Mouse (Mus musculus) mature B cell (primary cell): ENCODE data around the gene Rara.
"Not testable (repeated sequence)": the region's sequence is repeated elsewhere in the genome, so short reads cannot be mapped to it uniquely, and the experiment has no call there.

ENCODE experiments used
- in situ Hi-C: fragments of 300-500 bp; cut with MboI; formaldehyde crosslinking; loops from 2 replicates; pipeline ENCODE4 v1.14.3; 2019

Rara gene

DNA sequence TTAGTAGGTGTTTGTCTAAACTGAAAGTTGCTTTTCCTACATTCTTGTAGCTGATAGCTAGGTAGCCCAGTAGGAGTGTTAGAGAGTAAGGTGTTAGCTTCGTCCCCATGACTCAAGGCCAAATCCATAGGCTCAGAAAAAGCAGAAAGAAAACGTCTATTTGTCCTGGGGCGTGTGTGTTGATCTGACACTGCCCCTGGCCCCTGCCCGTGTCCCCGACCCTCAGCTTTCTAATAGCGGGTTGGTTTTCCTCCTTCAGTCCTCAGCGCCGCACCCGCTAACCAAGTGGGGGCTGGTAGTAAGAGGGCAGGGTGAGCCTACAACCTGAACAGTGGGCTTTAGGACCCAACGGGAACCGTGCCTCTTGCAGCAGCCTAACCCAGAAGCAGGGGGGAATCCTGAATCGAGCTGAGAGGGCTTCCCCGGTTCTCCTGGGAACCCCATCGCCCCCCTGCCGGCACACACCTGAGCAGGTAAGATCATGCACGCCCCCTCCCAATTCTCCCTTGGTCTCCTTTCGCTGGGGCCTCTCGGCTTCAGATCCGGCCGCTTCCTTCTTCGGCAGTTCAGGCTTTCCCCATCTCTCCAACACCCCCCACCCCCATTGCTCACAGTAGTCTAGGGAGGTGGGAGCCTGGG lies at the start of gene Rara:
Gene Rara, plus strand, starts transcription at position 381 of the 639 bp plus-strand sequence.
- in situ Hi-C loops = loop anchor here (10.0 kb wide), 1 partner anchor 187 kb away; no protein-coding TSS in a partner anchor

DNA sequence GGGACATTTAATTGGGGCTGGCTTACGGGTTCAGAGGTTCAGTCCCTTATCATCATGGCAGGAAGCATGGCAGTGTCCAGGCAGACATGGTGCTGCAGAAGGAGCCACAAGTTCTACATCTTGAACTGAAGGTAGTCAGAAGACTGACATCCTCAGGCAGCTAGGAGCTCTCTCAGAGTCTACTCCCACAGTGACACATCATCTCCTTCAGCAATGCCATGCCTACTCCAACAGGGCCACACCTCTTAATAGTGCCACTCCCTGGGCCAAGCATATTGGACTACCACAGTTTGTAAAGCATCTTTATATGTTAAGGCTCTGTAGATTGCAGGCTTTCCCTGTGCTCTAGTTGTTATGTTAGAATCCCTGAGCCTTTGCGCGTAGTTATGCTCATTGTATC lies 39.9 kb upstream of the Rara start:
- in situ Hi-C loops = no loop called here

DNA sequence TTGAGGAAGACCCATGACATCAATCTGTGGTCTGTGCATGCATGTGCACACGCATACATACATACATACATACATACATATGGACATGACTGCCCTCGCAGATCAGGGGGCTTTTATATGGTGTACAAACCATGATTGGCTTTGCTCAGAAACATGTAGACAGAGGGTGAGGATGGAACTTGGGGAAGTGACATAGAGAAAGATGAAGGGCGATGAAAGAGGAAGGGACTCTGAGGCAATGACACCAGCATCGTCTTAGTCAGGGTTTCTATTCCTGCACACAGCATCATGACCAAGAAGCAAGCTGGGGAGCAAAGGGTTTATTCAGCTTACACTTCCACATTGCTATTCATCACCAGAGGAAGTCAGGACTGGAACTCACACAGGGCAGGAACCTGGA lies 38.5 kb upstream of the Rara start:
- in situ Hi-C loops = no loop called here

DNA sequence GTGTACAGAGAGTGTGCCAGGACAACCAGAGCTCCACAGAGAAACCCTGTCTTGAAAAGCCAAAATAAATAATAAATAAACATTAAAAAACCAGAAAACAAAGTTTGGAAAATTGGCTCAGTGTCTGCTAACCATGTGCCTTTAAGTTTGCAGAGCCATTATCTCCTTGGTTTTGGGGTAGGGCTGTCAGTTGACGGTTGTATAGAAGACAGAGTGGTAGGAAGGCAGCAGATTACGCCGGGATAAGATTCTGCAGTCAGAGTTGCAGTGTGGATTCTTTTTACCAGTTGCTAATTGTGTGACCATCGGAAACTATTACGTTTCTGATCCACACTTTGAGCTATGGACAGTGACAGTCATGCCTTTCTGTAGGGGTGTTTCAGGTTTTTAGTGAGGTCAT lies 37.6 kb upstream of the Rara start:
- in situ Hi-C loops = no loop called here

DNA sequence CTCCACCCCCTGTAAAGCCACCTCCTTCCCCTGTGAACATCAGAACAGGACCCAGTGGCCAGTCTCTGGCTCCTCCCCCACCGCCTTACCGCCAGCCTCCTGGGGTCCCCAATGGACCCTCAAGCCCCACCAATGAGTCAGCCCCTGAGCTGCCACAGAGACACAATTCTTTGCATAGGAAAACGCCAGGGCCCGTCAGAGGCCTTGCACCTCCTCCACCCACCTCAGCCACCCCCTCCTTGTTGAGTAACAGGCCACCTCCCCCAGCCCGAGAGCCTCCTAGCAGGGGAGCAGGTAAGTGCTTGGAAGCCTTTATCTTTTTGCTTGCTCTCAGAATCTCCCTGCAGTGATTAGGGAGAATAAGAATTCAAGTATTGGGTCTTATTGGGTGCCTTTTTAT lies 35.2 kb upstream of the Rara start:
- in situ Hi-C loops = no loop called here

DNA sequence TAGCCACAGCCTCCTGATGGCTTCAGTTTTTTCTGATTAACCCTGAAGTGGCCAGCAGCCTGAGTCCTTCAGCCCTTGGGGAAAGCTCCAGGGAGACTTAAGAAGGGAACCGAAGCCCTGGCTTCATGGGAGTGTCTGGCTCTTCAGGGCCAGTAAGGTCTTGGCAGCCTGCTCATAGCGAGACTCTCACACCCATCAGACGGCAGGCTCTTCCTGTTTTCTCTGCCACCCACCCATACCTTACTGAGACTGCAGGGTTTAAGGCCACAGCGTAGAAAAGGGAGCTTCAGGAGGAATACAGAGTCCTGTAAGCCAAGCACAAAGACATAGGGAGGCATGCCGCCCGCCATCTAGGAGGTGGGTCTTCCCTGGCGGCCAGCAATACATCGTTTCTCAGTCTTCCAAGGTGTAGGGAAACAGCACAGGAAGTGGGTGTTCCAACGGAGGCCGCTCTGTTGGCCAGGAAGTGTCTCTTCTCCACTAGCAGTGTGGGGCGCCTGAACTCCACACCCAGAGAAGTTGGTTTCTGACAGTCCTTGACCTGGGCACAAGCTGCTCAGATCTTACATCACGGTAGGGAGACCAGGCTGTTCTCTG lies 27.0 kb upstream of the Rara start:
- in situ Hi-C loops = no loop called here

DNA sequence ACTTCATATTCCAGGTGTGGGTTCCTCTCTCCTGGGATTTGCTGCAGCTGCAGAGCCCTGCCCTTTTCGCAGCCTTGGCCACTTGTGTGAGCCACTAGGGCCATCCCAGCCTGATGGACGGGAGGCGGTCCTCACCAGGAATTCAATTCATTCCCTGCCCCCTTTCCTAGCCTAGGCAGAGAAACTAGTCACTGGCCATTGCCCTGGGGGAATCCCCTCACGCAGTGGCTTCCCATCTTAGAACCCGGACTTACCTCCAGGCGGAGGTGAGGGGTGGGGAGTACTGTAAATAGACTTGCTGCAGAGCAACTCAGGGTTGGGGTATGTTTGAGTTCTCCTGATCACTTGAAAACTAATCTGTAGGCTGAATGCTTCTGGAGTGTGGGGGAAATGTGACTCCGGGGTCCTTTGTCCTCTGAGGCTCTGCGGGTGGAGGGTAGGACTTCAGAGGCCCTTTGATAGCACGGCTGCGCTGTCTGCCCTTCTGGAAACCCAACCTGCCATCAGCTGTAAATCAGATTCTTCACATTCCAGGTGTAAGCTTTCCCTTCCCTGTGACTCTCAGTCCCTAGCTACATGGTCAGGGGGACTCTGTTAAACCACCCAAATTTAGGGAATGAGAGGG lies 24.9 kb upstream of the Rara start:
- in situ Hi-C loops = no loop called here

DNA sequence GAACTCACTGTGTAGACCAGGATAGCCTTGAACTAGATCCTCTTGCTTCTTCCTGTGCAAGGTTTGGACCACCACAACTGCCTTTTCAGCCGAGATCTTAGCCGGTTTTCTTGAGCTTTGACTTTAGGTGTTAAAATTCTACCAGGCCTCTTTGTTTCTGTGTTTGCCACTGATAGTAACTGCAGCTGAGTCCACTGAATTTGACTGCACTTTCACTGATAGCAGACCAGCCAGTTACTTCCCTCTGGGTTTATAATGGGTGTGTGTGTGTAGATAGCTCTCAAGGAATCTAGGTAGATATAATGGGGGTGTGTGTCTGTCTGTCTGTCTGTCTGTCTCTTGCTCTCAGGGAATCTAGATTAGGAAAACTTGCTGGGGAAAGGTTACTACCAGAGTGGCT lies 23.0 kb upstream of the Rara start:
- in situ Hi-C loops = no loop called here

DNA sequence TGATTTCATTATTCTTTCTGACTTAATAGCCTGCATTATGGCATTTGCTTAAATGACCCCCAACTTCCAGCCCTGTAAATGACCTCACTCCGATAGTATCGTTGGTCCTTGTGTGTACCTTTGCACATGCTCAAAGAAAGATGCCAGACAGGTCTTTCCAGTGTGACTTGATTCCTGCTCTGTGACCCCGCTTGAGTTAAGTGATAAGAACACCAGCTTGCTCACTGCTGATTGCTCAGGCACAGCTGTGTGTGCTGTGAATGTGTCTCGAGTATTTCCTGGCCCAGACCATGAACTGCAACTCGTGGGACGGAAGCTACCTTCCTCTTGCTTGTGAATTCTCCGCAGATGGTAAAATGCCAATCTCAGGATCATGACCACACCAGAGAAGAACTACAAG lies 22.6 kb upstream of the Rara start:
- in situ Hi-C loops = no loop called here

DNA sequence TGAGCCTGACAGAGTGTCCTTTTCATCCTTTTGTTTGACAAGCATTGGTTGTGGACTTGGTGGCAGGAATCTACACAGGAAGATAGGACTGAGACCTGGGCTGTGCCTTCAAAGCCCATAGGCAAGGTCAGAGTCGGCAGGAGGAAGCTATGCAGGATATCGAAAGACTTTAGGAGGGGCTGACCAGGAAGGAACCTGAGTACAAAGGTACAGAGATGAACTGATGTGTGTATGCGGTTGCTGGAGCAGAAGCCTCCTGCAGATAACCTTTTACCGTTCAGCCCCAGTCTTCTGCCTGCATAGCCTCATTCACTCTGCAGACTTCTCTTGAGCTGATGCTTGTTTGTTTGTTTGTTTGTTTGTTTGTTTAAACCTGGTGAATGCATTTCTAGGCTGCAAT lies 22.0 kb upstream of the Rara start:
- in situ Hi-C loops = no loop called here

DNA sequence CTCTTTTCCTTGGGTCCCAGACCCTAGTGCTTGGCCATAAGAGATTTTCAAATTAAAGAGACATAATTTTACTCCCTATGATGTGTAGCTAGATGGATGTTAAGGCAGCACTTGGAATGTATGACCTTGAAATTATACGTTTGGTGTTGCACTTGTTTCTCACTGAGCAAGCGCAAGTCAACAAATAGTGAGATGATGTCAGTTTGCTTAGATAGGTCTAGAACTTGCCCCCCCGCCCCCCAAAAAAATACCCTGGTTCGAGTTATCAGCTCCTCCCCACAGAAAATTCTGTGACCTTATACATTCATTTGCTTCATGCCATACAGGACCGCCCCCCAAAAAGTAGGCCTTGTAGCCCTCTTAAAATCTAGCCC lies 20.6 kb upstream of the Rara start:
- in situ Hi-C loops = no loop called here

DNA sequence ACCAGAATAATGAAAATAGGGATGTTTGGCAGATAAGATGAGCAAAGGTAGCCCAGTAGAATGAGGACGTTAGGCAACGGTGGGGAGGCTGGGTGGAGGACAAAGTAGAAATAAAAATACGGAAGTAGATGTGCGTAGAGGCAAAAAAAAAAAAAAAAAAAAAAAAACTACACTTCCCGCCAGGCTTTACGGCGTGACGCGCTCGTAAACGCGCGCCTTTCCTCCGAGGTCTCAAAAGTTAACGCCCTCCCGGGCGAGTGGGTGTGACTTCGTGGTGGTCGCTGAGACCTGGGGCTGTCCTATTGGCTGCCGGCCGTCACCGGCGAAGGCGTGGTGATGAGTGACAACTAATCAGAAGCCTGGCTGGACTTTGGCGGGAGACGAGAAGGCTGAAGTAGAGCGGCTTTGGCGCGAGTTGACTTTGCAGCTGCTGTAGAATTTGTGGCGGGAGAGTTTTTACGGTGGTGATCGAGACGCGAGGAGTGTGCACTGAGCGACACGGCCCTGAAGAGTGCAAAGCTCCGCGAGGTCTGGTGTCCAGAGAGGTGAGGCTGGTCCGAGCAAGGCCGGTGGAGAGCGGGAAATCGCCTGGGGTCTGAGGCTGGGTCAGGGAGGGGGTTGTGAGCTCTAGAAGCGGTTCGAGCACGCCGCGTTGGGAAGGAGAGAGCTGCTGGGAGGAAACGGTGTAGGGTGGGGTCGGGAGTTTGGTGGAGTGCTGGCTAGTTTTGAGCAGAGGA lies 20.0 kb upstream of the Rara start, which contains the start of gene Cdc6:
Gene Cdc6, plus strand, starts transcription at position 365 of the 737 bp plus-strand sequence.
- in situ Hi-C loops = no loop called here

DNA sequence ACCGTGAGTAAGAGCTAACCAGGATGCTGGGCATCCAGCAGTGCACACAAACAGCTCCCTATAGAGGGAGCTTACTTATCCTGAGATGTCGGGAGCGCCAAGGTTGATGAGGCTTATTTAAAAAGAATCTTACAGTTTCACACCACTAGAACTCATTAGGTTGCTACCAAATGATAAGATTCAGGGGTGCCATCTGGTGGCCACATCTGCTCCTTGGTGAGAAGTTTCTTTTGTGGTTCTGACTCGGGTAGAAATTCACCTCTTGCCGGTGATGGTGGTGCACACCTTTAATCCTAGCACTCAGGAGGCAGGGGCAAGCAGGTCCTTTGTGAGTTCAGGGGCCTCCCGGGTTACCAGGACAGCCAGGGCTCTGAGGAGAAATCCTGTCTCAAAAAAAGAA lies 18.0 kb upstream of the Rara start:
- in situ Hi-C loops = loop anchor here (5.0 kb wide), 1 partner anchor 47 kb away; the partner anchor contains the start of gene Wipf2

DNA sequence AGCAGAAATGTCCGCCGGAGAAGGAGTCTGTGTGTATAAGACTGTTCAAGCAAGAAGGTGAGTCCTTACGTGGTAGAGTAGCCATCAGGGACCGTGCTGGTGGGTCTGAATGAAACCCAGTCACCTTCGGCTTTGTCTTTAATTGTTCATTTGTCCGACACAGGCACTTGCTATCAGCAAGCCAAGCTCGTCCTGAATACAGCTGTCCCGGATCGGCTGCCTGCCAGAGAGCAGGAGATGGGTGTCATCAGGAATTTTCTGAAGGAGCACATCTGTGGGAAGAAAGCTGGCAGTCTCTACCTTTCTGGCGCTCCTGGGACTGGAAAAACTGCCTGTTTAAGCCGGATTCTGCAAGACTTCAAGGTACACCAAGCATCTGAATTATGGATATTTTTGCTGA lies 17.2 kb upstream of the Rara start:
- in situ Hi-C loops = loop anchor here (5.0 kb wide), 1 partner anchor 48 kb away; the partner anchor contains the start of gene Wipf2

DNA sequence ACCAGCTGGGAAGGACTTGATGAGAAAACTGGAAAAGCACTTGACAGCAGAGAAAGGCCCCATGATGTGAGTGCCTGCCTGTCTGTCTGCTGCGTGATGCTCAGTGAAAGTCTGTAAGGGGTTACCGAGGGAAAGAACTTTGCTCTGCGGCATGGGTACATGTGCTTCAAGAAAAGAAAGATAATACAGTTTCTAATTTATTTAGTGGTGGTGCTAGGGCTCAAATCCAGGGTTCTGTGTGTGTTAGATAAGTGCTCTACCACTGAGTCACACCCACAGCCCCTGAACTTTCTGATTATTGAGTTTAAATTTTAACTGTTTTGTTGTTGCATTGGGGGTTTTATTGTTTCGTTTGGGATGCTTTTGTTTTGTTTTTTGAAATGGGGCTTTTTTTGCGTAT lies 16.1 kb upstream of the Rara start:
- in situ Hi-C loops = loop anchor here (5.0 kb wide), 1 partner anchor 49 kb away; the partner anchor contains the start of gene Wipf2

DNA sequence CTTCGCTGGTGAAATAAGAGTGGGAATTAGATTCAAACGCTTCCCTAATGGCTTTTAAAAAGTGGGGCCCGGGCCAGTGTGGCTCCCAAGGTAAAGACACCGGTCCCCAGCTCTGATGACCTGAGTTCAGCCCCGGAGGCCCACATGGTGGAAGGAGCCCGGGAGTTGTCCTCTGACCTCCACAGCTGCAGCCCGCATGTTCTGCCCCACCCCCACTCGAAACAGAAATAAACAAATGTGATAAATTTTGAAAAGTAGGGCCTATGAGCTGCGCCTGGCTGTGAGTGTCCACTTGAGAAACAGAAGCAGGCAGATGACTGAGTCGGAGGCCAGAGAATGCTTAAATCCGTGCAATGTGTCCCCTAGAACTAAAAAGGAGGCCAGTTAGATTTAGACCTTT lies 13.4 kb upstream of the Rara start:
- in situ Hi-C loops = loop anchor here (5.0 kb wide), 1 partner anchor 52 kb away; the partner anchor contains the start of gene Wipf2

DNA sequence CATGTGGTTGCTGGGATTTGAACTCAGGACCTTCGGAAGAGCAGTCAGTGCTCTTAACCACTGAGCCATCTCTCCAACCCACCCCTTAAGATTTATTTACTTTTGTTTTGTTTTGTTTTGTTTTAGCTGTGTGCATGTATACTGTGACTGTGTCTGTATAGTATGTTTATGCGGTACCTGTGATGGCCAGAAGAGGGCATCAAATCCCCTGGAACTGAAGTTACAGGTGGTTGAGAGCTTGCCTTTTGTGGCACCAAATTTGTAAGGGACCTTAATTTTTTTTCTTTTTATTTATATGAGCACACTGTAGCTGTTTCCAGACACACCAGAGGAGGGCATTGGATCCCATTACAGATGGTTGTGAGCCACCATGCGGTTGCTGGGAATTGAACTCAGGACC lies 11.2 kb upstream of the Rara start:
- in situ Hi-C loops = not testable (repeated sequence)

DNA sequence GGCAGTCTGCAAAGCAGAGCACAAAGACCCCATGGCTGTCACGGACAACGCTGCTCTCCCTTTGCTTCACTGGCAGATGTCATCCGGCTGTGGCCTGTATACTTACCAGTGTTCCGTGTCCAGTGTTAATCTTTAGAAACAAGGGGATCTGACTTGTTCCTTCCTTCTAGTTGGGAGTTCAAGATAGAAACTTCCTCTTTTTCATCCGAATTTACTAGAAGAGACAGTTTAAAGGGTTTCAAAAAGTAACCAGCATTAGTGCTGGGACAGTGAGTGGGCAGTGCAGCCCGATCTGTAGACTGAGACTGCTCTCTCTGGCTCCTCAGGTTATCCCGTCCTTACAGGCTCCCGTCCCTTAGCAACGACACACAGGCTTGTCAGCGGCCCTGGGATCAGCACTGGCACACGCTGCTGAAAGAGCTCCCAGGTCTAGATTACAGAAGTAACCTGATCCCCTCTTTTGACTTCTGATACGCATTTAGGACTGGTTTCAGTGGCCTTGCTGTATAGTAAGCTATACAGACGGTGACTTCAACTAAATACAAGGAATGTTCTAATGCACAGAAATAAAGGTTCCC lies 10.1 kb upstream of the Rara start:
- in situ Hi-C loops = no loop called here

DNA sequence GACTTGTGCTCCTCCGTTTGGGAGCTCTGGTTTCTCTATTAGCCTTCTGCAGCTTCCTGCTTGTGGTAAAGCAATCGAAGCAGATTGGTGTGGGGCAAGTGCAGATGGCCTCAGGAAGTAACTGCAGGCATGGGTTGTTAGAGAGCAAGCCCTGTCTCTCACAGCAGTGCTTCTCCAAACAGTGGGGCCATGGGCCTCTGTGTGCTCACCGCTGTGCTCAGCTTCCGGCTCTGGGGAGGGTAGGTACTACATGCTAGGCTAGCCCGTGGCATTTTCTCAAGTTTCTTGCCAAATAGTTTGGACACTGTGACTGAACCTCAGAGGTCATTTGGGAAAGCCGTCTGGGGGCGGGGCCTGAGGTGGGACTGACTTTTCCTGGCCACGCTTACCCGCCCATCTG lies 9.4 kb upstream of the Rara start:
- in situ Hi-C loops = no loop called here

DNA sequence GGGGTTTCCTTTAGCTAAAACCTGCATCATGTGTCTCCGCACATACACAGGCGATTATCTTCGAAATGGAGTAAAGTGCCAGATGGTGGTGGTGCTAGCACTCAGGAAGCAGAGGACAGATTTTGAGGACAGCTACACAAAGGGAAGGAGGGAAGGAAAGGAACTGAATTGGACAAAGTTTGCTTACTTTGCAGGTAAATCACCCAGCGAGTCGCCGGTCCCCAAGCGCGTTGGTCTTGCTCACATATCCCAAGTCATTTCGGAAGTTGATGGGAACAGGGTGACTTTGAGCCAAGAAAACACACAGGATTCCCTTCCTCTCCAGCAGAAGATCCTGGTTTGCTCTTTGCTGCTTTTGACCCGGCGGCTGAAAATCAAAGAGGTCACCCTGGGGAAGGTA lies 8.6 kb upstream of the Rara start:
- in situ Hi-C loops = no loop called here

DNA sequence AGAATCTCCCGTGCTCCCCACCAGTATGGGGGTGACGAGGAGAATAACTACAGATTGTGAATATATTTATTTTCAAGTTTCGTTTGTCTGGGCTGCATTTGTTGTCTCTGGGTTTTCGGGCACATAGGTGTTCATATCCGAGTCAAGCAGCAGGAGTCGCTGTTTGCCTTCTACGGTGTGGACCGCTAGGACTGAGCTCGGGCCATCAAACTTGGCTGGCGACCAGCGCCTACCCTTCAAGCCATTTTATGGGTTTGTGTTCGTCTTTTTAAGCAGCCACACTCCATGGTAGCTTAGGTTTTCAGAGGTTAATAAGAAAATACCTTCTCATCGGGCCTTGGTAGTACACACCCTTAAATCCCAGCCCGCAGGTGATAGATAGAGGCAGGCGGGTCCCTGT lies 5.8 kb upstream of the Rara start:
- in situ Hi-C loops = loop anchor here (10.0 kb wide), 1 partner anchor 193 kb away; no protein-coding TSS in a partner anchor

DNA sequence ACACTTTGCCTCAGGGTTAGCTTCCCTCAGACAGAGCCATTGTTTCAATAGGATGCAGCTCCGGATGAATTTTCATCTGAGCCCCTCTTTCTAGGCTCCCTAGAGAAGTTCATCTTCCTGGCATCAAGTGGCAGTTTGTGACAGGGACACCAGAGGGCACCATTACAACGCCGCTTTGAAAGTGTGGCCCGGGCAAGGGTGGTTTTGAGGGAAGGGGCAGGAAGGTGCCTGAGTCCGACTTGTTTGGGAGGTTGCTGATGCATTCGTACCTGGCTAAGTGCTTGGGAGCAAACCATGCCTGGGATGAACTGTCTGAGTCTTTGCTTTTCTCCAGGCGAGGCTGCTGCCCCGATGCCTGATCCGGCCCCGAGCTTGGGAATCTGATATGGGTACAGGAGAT lies 5.3 kb upstream of the Rara start:
- in situ Hi-C loops = loop anchor here (10.0 kb wide), 1 partner anchor 192 kb away; no protein-coding TSS in a partner anchor
